Mouse (Mus musculus) liver, embryonic 14.5 days (tissue): ENCODE measurements around the gene 4930469K13Rik. TPM values are rescaled to one million over a fixed set of nuclear protein-coding genes. Genes with fewer than 3 reads are reported as not detected.

Experiments
- ATAC-seq: fragments of 200-750 bp; cut with Nextera tagmentation; 2 replicates; pipeline ENCODE4 v1.8.0; 2017; ENCODE audit warnings: moderate number of reproducible peaks, mild to moderate bottlenecking, moderate library complexity; ENCODE audit not compliant: insufficient read depth
- DNase-seq, 3 experiments: peaks; one replicate each; pipeline ENCODE4 v3.0.0-alpha.2; 2012 to 2013; ENCODE audit warnings: low read depth in 3 of 3, low spot score in 3 of 3
- H3K27ac ChIP-seq: fragments of 300-500 bp; sonication (generic); 2 replicates; pipeline ENCODE4 v1.5.1; 2014; ENCODE audit warnings: moderate library complexity, mild to moderate bottlenecking, control low read depth, inconsistent platforms
- H3K27me3 ChIP-seq: fragments of 300-500 bp; sonication (generic); 2 replicates; pipeline ENCODE4 v1.6.1; 2014; ENCODE audit warnings: mild to moderate bottlenecking, low read length, moderate library complexity; ENCODE audit not compliant: control insufficient read depth, insufficient read depth
- H3K36me3 ChIP-seq: fragments of 300-500 bp; sonication (generic); replicated peaks from 2 replicates; pipeline ENCODE4 v1.6.1; 2014; ENCODE audit warnings: low read depth; ENCODE audit not compliant: control insufficient read depth, insufficient read depth
- H3K4me1 ChIP-seq, 2 experiments: fragments of 200-500 bp in 1 of 2; fragments of 300-500 bp in 1 of 2; sonication (generic) in 1 of 2; replicated peaks; 2 replicates each; pipeline ENCODE4 v1.6.1; 2012 to 2014; ENCODE audit warnings: antibody characterized with exemption in 1 of 2, inconsistent platforms in 1 of 2, low read length in 1 of 2; ENCODE audit not compliant: control insufficient read depth in 2 of 2, insufficient read depth in 2 of 2
- H3K4me2 ChIP-seq: fragments of 300-500 bp; sonication (generic); 2 replicates; pipeline ENCODE4 v1.6.1; 2014; ENCODE audit warnings: low read depth, mild to moderate bottlenecking, control low read depth, moderate library complexity
- H3K4me3 ChIP-seq, 2 experiments: fragments of 200-500 bp in 1 of 2; fragments of 300-500 bp in 1 of 2; sonication (generic) in 1 of 2; 2 replicates each; pipeline ENCODE4 v1.5.1; 2012 to 2014; ENCODE audit warnings: low read depth in 2 of 2, low read length in 2 of 2, mild to moderate bottlenecking in 2 of 2, control low read depth in 1 of 2, inconsistent platforms in 1 of 2, moderate library complexity in 1 of 2; ENCODE audit not compliant: insufficient read depth in 1 of 2
- H3K9ac ChIP-seq: fragments of 300-500 bp; sonication (generic); replicated peaks from 2 replicates; pipeline ENCODE4 v1.6.1; 2014; ENCODE audit warnings: mild to moderate bottlenecking, control low read depth, moderate library complexity
- H3K9me3 ChIP-seq: fragments of 300-500 bp; sonication (generic); 2 replicates; pipeline ENCODE4 v1.6.1; 2016; ENCODE audit warnings: low read length, mixed read lengths; ENCODE audit not compliant: control insufficient read depth
- CTCF ChIP-seq: IDR thresholded peaks from 2 replicates; pipeline ENCODE4 v1.5.1; 2016; ENCODE audit warnings: antibody characterized with exemption, low read depth, control low read depth
- EP300 ChIP-seq: IDR thresholded peaks from 2 replicates; pipeline ENCODE4 v1.6.1; 2016; ENCODE audit warnings: antibody characterized with exemption, low read depth
- WGBS: fragments of 180-500 bp; shearing (Covaris S2); extraction: QIAGEN DNeasy Blood & Tissue Kit; methylation state at CpG from one replicate; pipeline ENCODE4 v1.1.7; 2014; ENCODE audit not compliant: insufficient replicate concordance; 5-methylcytosine and 5-hydroxymethylcytosine counted together
- polyA plus RNA-seq, 2 experiments: library from polyadenylated mRNA; depleted of rRNA in 1 of 2; stranded (reverse) in 1 of 2; unstranded in 1 of 2; fragments of >200 nt; fragmentation: Nextera tagmentation in 1 of 2; extraction: Ambion mirVana in 1 of 2; gene quantifications; 2 replicates each; pipeline versions ENCODE4 v1.2.1 to v1.2.3; 2012 to 2014

4930469K13Rik gene
- polyA plus RNA-seq, 2 experiments: not detected

DNA sequence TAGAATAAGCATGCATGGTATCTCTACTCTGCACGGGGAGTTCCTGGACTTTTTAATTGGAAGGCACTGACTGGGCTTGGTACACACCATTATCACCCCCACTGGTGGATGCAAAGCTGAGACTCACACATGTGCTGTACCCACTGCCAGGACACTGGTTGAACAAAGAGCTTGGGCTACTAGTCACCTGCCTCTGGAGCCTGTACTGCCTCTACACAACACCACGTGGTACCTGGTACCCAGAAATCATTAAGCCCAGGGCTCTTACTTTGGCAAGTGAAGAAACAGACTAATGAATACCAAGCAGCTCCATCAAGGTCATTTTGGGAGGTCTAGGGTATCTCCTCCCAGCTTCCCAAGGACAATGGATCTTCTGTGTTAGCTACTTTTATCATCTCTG is 15.4 kb upstream of the 4930469K13Rik start:
- H3K4me2 ChIP-seq: no peak overlapping the region
- H3K4me1 ChIP-seq: 0 out of 4 replicates have a peak, but pooled peaks cover 0 to 4% of the 10 kb centered on the region in 2 experiments
- 40% methylated on average over 2 of the region's 2 CpGs for WGBS
- H3K9me3 ChIP-seq: no peaks in the 10 kb centered on the region
- no peak overlapping the region for H3K4me3 ChIP-seq
- DNase-seq: no peak
- no peaks in the 10 kb centered on the region for H3K27me3 ChIP-seq
- H3K27ac ChIP-seq: no peak overlapping the region
- ATAC-seq: no peak
- no peaks in the 10 kb centered on the region for H3K36me3 ChIP-seq
- H3K9ac ChIP-seq: no peak overlapping the region
- TF ChIP-seq EP300: no peak
- TF ChIP-seq CTCF: no peak

DNA sequence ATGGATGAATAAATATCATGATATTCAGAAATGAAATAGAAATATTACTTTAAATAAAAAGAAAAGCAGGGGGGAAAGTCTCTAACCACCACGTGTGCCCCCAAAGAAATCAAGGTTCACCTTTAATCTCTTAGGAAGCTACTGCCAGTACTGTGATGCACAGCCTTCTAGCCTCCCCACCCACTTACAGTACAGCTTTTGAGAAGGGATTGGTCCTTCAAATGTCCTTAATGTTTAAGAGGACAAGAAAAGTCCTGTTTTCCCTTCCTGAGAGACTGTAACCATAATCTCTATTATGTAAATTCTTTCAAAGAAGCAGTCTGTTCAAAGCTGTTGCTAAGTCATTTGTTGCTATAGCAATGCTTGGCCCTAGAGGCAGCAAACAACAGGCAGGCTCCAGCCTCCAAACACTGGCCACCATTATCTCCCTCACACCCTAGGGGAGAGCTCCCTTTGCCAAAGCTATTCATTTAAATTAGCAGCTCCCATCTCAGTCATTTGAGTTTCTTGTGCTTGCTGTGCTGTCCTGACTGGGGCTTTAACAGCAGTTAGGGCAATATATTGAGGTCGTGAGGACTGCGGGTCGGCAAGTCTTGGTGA is 14.5 kb upstream of the 4930469K13Rik start:
- H3K27ac ChIP-seq: no peak overlapping the region
- no peak for ATAC-seq
- H3K4me2 ChIP-seq: no peak overlapping the region
- TF ChIP-seq EP300 (no peak), CTCF (no peak)
- no peaks in the 10 kb centered on the region for H3K27me3 ChIP-seq
- 0 out of 4 replicates have a peak, but pooled peaks cover 0 to 4% of the 10 kb centered on the region in 2 experiments for H3K4me1 ChIP-seq
- no peaks in the 10 kb centered on the region for H3K9me3 ChIP-seq
- H3K4me3 ChIP-seq: no peak overlapping the region
- DNase-seq: no peak
- H3K36me3 ChIP-seq: no peaks in the 10 kb centered on the region
- H3K9ac ChIP-seq: no peak overlapping the region
- 61% methylated on average over 4 of the region's 4 CpGs for WGBS

DNA sequence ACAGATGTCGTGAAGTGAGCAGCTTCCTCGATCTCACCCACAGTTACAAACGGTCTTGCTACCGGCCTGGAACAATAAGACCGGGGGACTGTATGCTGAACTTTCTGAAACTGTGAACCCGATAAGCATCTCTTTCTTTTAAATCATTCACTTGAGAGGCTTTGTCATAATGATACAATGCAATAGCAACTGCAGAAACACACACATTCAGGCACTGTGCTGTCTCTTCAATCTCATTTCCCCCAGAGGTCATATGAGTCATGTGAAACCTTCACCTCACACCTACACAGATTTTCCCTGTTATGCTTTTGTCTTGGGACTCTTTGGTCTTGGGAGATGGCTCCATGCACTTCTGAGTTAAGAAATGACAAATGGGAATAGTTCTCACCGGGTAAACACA is 13.6 kb upstream of the 4930469K13Rik start:
- Histone ChIP-seq H3K36me3 (no peaks in the 10 kb centered on the region), H3K9me3 (no peaks in the 10 kb centered on the region), H3K4me2 (no peak overlapping the region), H3K27me3 (no peaks in the 10 kb centered on the region), H3K9ac (no peak overlapping the region), H3K27ac (no peak overlapping the region), H3K4me1 (0 out of 4 replicates have a peak, but pooled peaks cover 0 to 4% of the 10 kb centered on the region in 2 experiments), H3K4me3 (no peak overlapping the region)
- DNase-seq (no peak), ATAC-seq (no peak)
- TF ChIP-seq CTCF: no peak
- no peak for TF ChIP-seq EP300
- WGBS: 38% methylated on average over 7 of the region's 7 CpGs

DNA sequence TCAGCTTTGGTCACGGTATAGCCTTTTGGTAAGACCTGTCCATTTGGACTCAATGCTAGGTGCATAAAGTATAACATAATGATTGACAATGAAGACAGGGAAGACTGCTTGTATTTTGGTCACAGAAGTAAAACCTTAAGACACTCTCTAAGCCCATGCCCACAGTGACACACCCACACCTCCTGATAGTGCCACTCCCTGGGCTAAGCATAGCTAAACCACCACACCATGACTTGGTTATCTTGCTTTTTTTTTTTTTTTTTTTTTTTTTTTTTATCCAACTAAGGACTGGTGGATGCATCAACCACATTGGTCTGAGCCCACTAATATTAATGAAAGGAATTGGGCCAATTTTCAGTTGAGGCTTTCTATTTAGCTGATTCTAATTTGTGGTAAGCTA is 10.9 kb upstream of the 4930469K13Rik start:
- no peaks in the 10 kb centered on the region for H3K27me3 ChIP-seq
- no peak for ATAC-seq
- H3K4me3 ChIP-seq: no peak overlapping the region
- TF ChIP-seq EP300 (no peak), CTCF (no peak)
- no peaks in the 10 kb centered on the region for H3K9me3 ChIP-seq
- DNase-seq: no peak
- no peak overlapping the region for H3K4me2 ChIP-seq
- no peaks in the 10 kb centered on the region for H3K36me3 ChIP-seq
- H3K9ac ChIP-seq: no peak overlapping the region
- no peak overlapping the region for H3K27ac ChIP-seq
- H3K4me1 ChIP-seq: 0 out of 4 replicates have a peak, but pooled peaks cover 0 to 2% of the 10 kb centered on the region in 2 experiments
- WGBS: 63% methylated on average over 1 of the region's 1 CpGs

GRCm38 (mm10) chr11:34104919-34105318 is 6.6 kb upstream of the 4930469K13Rik start:
- DNase-seq (no peak), ATAC-seq (no peak)
- no peak overlapping the region for H3K9ac ChIP-seq
- H3K9me3 ChIP-seq: no peaks in the 10 kb centered on the region
- H3K4me3 ChIP-seq: no peak overlapping the region
- no peak for TF ChIP-seq EP300
- no peak for TF ChIP-seq CTCF
- no peak overlapping the region for H3K4me2 ChIP-seq
- 0 out of 4 replicates have a peak, but pooled peaks cover 0 to 2% of the 10 kb centered on the region in 2 experiments for H3K4me1 ChIP-seq
- WGBS: 64% methylated on average over 1 of the region's 1 CpGs
- no peak overlapping the region for H3K27ac ChIP-seq
- H3K27me3 ChIP-seq: no peaks in the 10 kb centered on the region
- no peaks in the 10 kb centered on the region for H3K36me3 ChIP-seq
